Mouse (Mus musculus) ES-Bruce4 (cell line): ENCODE measurements around the gene Mgmt. TPM values are rescaled to one million over a fixed set of nuclear protein-coding genes. Genes with fewer than 3 reads are reported as not detected.

Experiments used
- H3K27ac ChIP-seq: 2 replicates; pipeline ENCODE4 v1.5.1; 2012; ENCODE audit warnings: low read length, inconsistent platforms; ENCODE audit not compliant: insufficient read depth
- H3K27me3 ChIP-seq: 2 replicates; pipeline ENCODE4 v1.6.1; 2012; ENCODE audit warnings: mild to moderate bottlenecking, low read length, inconsistent platforms; ENCODE audit not compliant: control insufficient read depth, poor library complexity, insufficient read depth, severe bottlenecking
- H3K36me3 ChIP-seq: 2 replicates; pipeline ENCODE4 v1.6.1; 2012; ENCODE audit warnings: inconsistent platforms, mild to moderate bottlenecking, low read length, moderate library complexity; ENCODE audit not compliant: control insufficient read depth, poor library complexity, insufficient read depth, severe bottlenecking
- H3K4me1 ChIP-seq: one replicate; pipeline ENCODE4 v1.8.1; 2011; ENCODE audit warnings: low read length; ENCODE audit not compliant: control insufficient read depth, insufficient read depth
- H3K4me3 ChIP-seq: 2 replicates; pipeline ENCODE4 v1.5.1; 2011; ENCODE audit warnings: low read depth, mild to moderate bottlenecking, low read length
- H3K9ac ChIP-seq: 2 replicates; pipeline ENCODE4 v1.6.1; 2012; ENCODE audit warnings: low read depth, mild to moderate bottlenecking, inconsistent platforms; ENCODE audit not compliant: poor library complexity, severe bottlenecking
- H3K9me3 ChIP-seq: replicated peaks from 2 replicates; pipeline ENCODE4 v1.6.1; 2012; ENCODE audit warnings: mild to moderate bottlenecking, low read length, inconsistent platforms; ENCODE audit not compliant: control insufficient read depth, poor library complexity, insufficient read depth, severe bottlenecking
- CTCF ChIP-seq: IDR thresholded peaks from one replicate; pipeline ENCODE4 v1.8.1; 2011; ENCODE audit warnings: low read depth, low read length
- EP300 ChIP-seq: IDR thresholded peaks from 2 replicates; pipeline ENCODE4 v1.6.1; 2011; ENCODE audit warnings: low read depth, low read length; ENCODE audit not compliant: insufficient read depth
- POLR2A ChIP-seq: IDR thresholded peaks from one replicate; pipeline ENCODE4 v1.8.1; 2011; ENCODE audit warnings: low read length; ENCODE audit not compliant: insufficient read depth
- polyA plus RNA-seq: library from polyadenylated mRNA; stranded (reverse); fragments of >200 nt; gene quantifications from 2 replicates; pipeline ENCODE4 v1.2.4, GENCODE M21; 2011; ENCODE audit warnings: low read depth; ENCODE audit not compliant: missing spikeins, insufficient read depth, insufficient read length

The Mgmt gene
- polyA plus RNA-seq, 1 experiment: 9.6 TPM

GRCm38 (mm10) chr7:137002431-137002830 is 108.0 kb downstream of the Mgmt start:
- Histone ChIP-seq H3K27ac (no peak overlapping the region), H3K9me3 (no peaks in the 10 kb centered on the region), H3K27me3 (no peaks in the 10 kb centered on the region), H3K4me3 (no peak overlapping the region), H3K4me1 (no peaks in the 10 kb centered on the region), H3K9ac (no peak overlapping the region), H3K36me3 (no peaks in the 10 kb centered on the region)
- no peak for TF ChIP-seq POLR2A
- no peak for TF ChIP-seq CTCF

GRCm38 (mm10) chr7:137005293-137005692 is 110.9 kb downstream of the Mgmt start:
- no peak overlapping the region for H3K9ac ChIP-seq
- no peaks in the 10 kb centered on the region for H3K36me3 ChIP-seq
- TF ChIP-seq CTCF (no peak), EP300 (no peak), POLR2A (no peak)
- no peak overlapping the region for H3K27ac ChIP-seq
- H3K27me3 ChIP-seq: no peaks in the 10 kb centered on the region
- H3K9me3 ChIP-seq: no peaks in the 10 kb centered on the region
- H3K4me3 ChIP-seq: no peak overlapping the region
- H3K4me1 ChIP-seq: no peaks in the 10 kb centered on the region

GRCm38 (mm10) chr7:137008321-137008720 is 113.9 kb downstream of the Mgmt start:
- Histone ChIP-seq H3K36me3 (no peaks in the 10 kb centered on the region), H3K4me1 (peaks cover under 1% of the 10 kb centered on the region), H3K27me3 (no peaks in the 10 kb centered on the region), H3K9me3 (no peaks in the 10 kb centered on the region), H3K9ac (no peak overlapping the region), H3K4me3 (no peak overlapping the region), H3K27ac (no peak overlapping the region)
- no peak for TF ChIP-seq EP300
- TF ChIP-seq CTCF: no peak
- TF ChIP-seq POLR2A: no peak

- no peaks in the 10 kb centered on the region for H3K36me3 ChIP-seq
- H3K27ac ChIP-seq: no peak overlapping the region
- H3K4me3 ChIP-seq: no peak overlapping the region
- no peak for TF ChIP-seq CTCF
- TF ChIP-seq POLR2A: no peak
- no peak for TF ChIP-seq EP300
- H3K27me3 ChIP-seq: no peaks in the 10 kb centered on the region
- no peak overlapping the region for H3K9ac ChIP-seq
- peaks cover 3% of the 10 kb centered on the region for H3K4me1 ChIP-seq
- no peaks in the 10 kb centered on the region for H3K9me3 ChIP-seq
Observed at GRCm38 (mm10) chr7:137009732-137010275, 115.4 kb downstream of the Mgmt start.

- Histone ChIP-seq H3K9ac (no peak overlapping the region), H3K9me3 (no peaks in the 10 kb centered on the region), H3K4me3 (no peak overlapping the region), H3K36me3 (no peaks in the 10 kb centered on the region), H3K4me1 (peaks cover 3% of the 10 kb centered on the region), H3K27me3 (no peaks in the 10 kb centered on the region), H3K27ac (no peak overlapping the region)
- TF ChIP-seq CTCF (no peak), POLR2A (no peak), EP300 (no peak)
Observed at GRCm38 (mm10) chr7:137010451-137010850, 116.0 kb downstream of the Mgmt start.

GRCm38 (mm10) chr7:137012687-137013086 is 118.3 kb downstream of the Mgmt start:
- H3K4me1 ChIP-seq: peaks cover 3% of the 10 kb centered on the region
- no peak overlapping the region for H3K4me3 ChIP-seq
- H3K9ac ChIP-seq: no peak overlapping the region
- H3K27me3 ChIP-seq: no peaks in the 10 kb centered on the region
- H3K9me3 ChIP-seq: no peaks in the 10 kb centered on the region
- TF ChIP-seq EP300 (no peak), CTCF (no peak), POLR2A (no peak)
- H3K36me3 ChIP-seq: no peaks in the 10 kb centered on the region
- H3K27ac ChIP-seq: no peak overlapping the region
